ENCODE assay signal across 8 mouse cellular contexts in genomic region chr15:96848150-96848549, GRCm38 (mm10).
A peak's percentile ranks its signal among the peaks of the same experiment; 100 is the strongest.
DNase-seq lines count a peak whose midpoint lies in the region; ATAC-seq lines count a peak whose summit lies in the region.

No protein-coding gene starts in this region.

- DNase-seq in embryo, embryonic 9.5 days (ENCODE audit: extremely low spot score), result peak; percentile 24
- no peak for DNase-seq in embryo, embryonic 11 days
- peak; percentile 29 for DNase-seq in neural tube, embryonic 10.5 days (ENCODE audit: extremely low spot score, low spot score)
- peak; percentile 54 for DNase-seq in induced T-regulatory cell, adult 2 months (ENCODE audit: low read depth)
- DNase-seq in splenic B cell, adult 2 months (ENCODE audit: low read depth, low spot score), result peak; percentile 54
- DNase-seq in cerebellum, adult 8-10 months, result no peak

- H3K27me3 ChIP-seq in neural tube, embryonic 15.5 days (replicated peaks), result no peaks in the 10 kb centered on the region
- no peaks in the 10 kb centered on the region for H3K27me3 ChIP-seq in splenic B cell, adult 2 months (ENCODE audit: control insufficient read depth, insufficient read depth, low read length, poor library complexity, severe bottlenecking)

- ATAC-seq in neural tube, embryonic 15.5 days (ENCODE audit: low FRiP score), result no peak
- no peak for ATAC-seq in inflammation-experienced regulatory T-cells, adult 6 months

- H3K9me3 ChIP-seq in neural tube, embryonic 15.5 days (replicated peaks), result no peaks in the 10 kb centered on the region

- H3K4me2 ChIP-seq in neural tube, embryonic 15.5 days, result no peak overlapping the region

- no peak overlapping the region for H3K27ac ChIP-seq in neural tube, embryonic 15.5 days (replicated peaks)

- H3K4me1 ChIP-seq in neural tube, embryonic 15.5 days, result no peaks in the 10 kb centered on the region

- H3K9ac ChIP-seq in neural tube, embryonic 15.5 days (replicated peaks), result no peak overlapping the region

- H3K36me3 ChIP-seq in neural tube, embryonic 15.5 days, result no peaks in the 10 kb centered on the region
- no peaks in the 10 kb centered on the region for H3K36me3 ChIP-seq in splenic B cell, adult 2 months (ENCODE audit: control insufficient read depth, insufficient read depth, low read length, poor library complexity, severe bottlenecking)

- 84% methylated on average over 2 of the region's 2 CpGs for WGBS in neural tube, embryonic 15.5 days

- H3K4me3 ChIP-seq in neural tube, embryonic 15.5 days (replicated peaks), result no peak overlapping the region

Comparison
In these comparisons a context has a peak if more than half of its experiments do, and no peak if none do; other contexts are left out.
1. DNase-seq: peak in embryo, embryonic 9.5 days (single experiment), neural tube, embryonic 10.5 days (single experiment), induced T-regulatory cell, adult 2 months (single experiment) and splenic B cell, adult 2 months (single experiment); none in embryo, embryonic 11 days (single experiment) and cerebellum, adult 8-10 months (single experiment).